Mouse (Mus musculus): Measurements from ENCODE around the gene Tlr13. TPM values are rescaled to one million over a fixed set of nuclear protein-coding genes. Genes with fewer than 3 reads are reported as not detected.
"Not testable (repeated sequence)": the region's sequence is repeated elsewhere in the genome, so short reads cannot be mapped to it uniquely, and the experiment has no call there.

Tlr13 gene
- total RNA-seq, 2 experiments from 2014 or later, result 1.2 to 1.4 TPM

GRCm38 (mm10) chrX:106176331-106176730 lies 33.3 kb downstream of the Tlr13 start:
- no peak for DNase-seq (ENCODE audit: extremely low spot score in 1 of 2, low spot score in 2 of 2)
- intact Hi-C loops (cut with DNase I), result no loop called here

- intact Hi-C loops (cut with DNase I), result no loop called here
- no peak for DNase-seq (ENCODE audit: extremely low spot score in 1 of 2, low spot score in 2 of 2)
Measured at GRCm38 (mm10) chrX:106184279-106184678, 41.3 kb downstream of the Tlr13 start.

- DNase-seq (ENCODE audit: extremely low spot score in 1 of 2, low spot score in 2 of 2), result no peak
- intact Hi-C loops (cut with DNase I), result no loop called here
Measured at GRCm38 (mm10) chrX:106185706-106186105, 42.7 kb downstream of the Tlr13 start.

GRCm38 (mm10) chrX:106186713-106187649 lies 44.0 kb downstream of the Tlr13 start, which contains the start of gene Pgk1:
Pgk1 (plus strand) TSS chrX:106187100.
- intact Hi-C loops (cut with DNase I), result no loop called here
- DNase-seq (ENCODE audit: extremely low spot score in 1 of 2, low spot score in 2 of 2), result peak; percentile 91 to 95

GRCm38 (mm10) chrX:106187737-106188136 lies 44.7 kb downstream of the Tlr13 start:
- intact Hi-C loops (cut with DNase I), result no loop called here
- DNase-seq (ENCODE audit: extremely low spot score in 1 of 2, low spot score in 2 of 2), result peak in 1 of 2 experiments; percentile 17

GRCm38 (mm10) chrX:106189356-106189755 lies 46.4 kb downstream of the Tlr13 start:
- intact Hi-C loops (cut with DNase I), result no loop called here
- DNase-seq (ENCODE audit: extremely low spot score in 1 of 2, low spot score in 2 of 2), result no peak

GRCm38 (mm10) chrX:106190091-106190490 lies 47.1 kb downstream of the Tlr13 start:
- intact Hi-C loops (cut with DNase I), result no loop called here
- DNase-seq (ENCODE audit: extremely low spot score in 1 of 2, low spot score in 2 of 2), result no peak

GRCm38 (mm10) chrX:106194361-106194760 lies 51.4 kb downstream of the Tlr13 start:
- DNase-seq (ENCODE audit: extremely low spot score in 1 of 2, low spot score in 2 of 2); intact Hi-C loops (cut with DNase I): not testable (repeated sequence)

GRCm38 (mm10) chrX:106197308-106197707 lies 54.3 kb downstream of the Tlr13 start:
- intact Hi-C loops (cut with DNase I), result no loop called here
- DNase-seq (ENCODE audit: extremely low spot score in 1 of 2, low spot score in 2 of 2), result no peak

GRCm38 (mm10) chrX:106198904-106199303 lies 55.9 kb downstream of the Tlr13 start:
- intact Hi-C loops (cut with DNase I), result no loop called here
- DNase-seq (ENCODE audit: extremely low spot score in 1 of 2, low spot score in 2 of 2), result no peak

- no peak for DNase-seq (ENCODE audit: extremely low spot score in 1 of 2, low spot score in 2 of 2)
- intact Hi-C loops (cut with DNase I), result no loop called here
Measured at GRCm38 (mm10) chrX:106209100-106209499, 66.1 kb downstream of the Tlr13 start.

Other genes with a start within 250 kb of the Tlr13 start
- gene Atrx, start 213.8 kb upstream of the Tlr13 start, total RNA-seq (2021), result 100 to 1,000 TPM; 216 to 220 TPM
- gene Magt1, start 131.3 kb upstream of the Tlr13 start, total RNA-seq (2021), result 10 to 100 TPM; 10.1 to 14.5 TPM
- 100 to 1,000 TPM; 354 to 375 TPM for gene Cox7b, start 127.5 kb upstream of the Tlr13 start, total RNA-seq (2021)
- gene Atp7a, start 115.9 kb upstream of the Tlr13 start, total RNA-seq (2021), result 1 to 10 TPM; 7.7 to 8.1 TPM
- gene Pgk1, start 43.9 kb downstream of the Tlr13 start, total RNA-seq (2021), result 100 to 1,000 TPM; 307 to 351 TPM
- gene Taf9b, start 78.0 kb downstream of the Tlr13 start, total RNA-seq (2021), result 10 to 100 TPM; 27.2 to 29.1 TPM
- gene Fnd3c2, start 112.2 kb downstream of the Tlr13 start, total RNA-seq (2021), result not detected

Measured in left cerebral cortex, postnatal 10 days (tissue).